Comparison of ENCODE assay signal across 8 mouse cellular contexts in genomic region chr7:139943674-139944281, GRCm38 (mm10). TPM values are rescaled to one million over a fixed set of nuclear protein-coding genes. Genes with fewer than 3 reads are reported as not detected.
DNase-seq lines count a peak whose midpoint lies in the region; ATAC-seq and TF ChIP-seq lines count a peak whose summit lies in the region.

Gene Utf1, plus strand, starts transcription at chr7:139943789.

- H3K36me3 ChIP-seq in liver, adult 2 months (ENCODE audit: control insufficient read depth, insufficient read depth, low read length) = no peaks in the 10 kb centered on the region
- H3K36me3 ChIP-seq in heart, embryonic 12.5 days = no peaks in the 10 kb centered on the region
- no peaks in the 10 kb centered on the region for H3K36me3 ChIP-seq in kidney, embryonic 16.5 days (ENCODE audit: insufficient read depth, low read length)
- no peaks in the 10 kb centered on the region for H3K36me3 ChIP-seq in stomach, postnatal 0 days (ENCODE audit: control insufficient read depth, insufficient read depth, low read length)

- H3K79me2 ChIP-seq in liver, adult 2 months (ENCODE audit: control insufficient read depth, insufficient read depth, low read length) = no peaks in the 10 kb centered on the region

- no peak for TF ChIP-seq POLR2A in liver, adult 2 months (IDR thresholded peaks at IDR 0.05; ENCODE audit: extremely low read depth, insufficient read depth, low read length)

- DNase-seq in liver, adult 2 months (ENCODE audit: extremely low read depth, low read depth, low spot score) = no peak
- DNase-seq in liver = no peak
- peak; percentile 52 for DNase-seq in adrenal gland, postnatal 25 days
- peak; percentile 26 for DNase-seq in stomach, postnatal 0 days (ENCODE audit: low spot score)
- no peak for DNase-seq in spleen, adult 12 weeks (ENCODE audit: low spot score)

- ATAC-seq in heart, embryonic 12.5 days (ENCODE audit: insufficient number of reproducible peaks, low FRiP score) = peak; percentile 51; the same call in 1 of the 2 replicates
- peak; percentile 71 for ATAC-seq in kidney, embryonic 16.5 days (ENCODE audit: low FRiP score, low TSS enrichment)
- peak; percentile 63 for ATAC-seq in megakaryocyte, adult 5-6 weeks (ENCODE audit: poor library complexity, severe bottlenecking)
- peak; percentile 65 for ATAC-seq in stomach, postnatal 0 days (ENCODE audit: low FRiP score, low TSS enrichment)

- H3K4me3 ChIP-seq in liver, adult 2 months (ENCODE audit: insufficient read depth, low read depth, low read length) = peak within 1 kb of the TSS; percentile 13; the same call in 1 of the 2 replicates
- peak within 1 kb of the TSS; percentile 41 for H3K4me3 ChIP-seq in heart, embryonic 12.5 days
- peak within 1 kb of the TSS; percentile 41 for H3K4me3 ChIP-seq in kidney, embryonic 16.5 days (ENCODE audit: low read length)
- H3K4me3 ChIP-seq in stomach, postnatal 0 days (ENCODE audit: low read depth, low read length) = peak within 1 kb of the TSS; percentile 37

- 4% methylated on average over 59 of the region's 59 CpGs for WGBS in liver, adult 2 months
- WGBS in heart, embryonic 12.5 days = under 1% methylated on average over 59 of the region's 59 CpGs
- WGBS in kidney, embryonic 16.5 days = under 1% methylated on average over 58 of the region's 59 CpGs
- WGBS in stomach, postnatal 0 days = under 1% methylated on average over 58 of the region's 59 CpGs

- H3K27ac ChIP-seq in liver, adult 2 months (replicated peaks; ENCODE audit: insufficient read depth, low read depth, low read length) = no peak within 1 kb of the TSS
- H3K27ac ChIP-seq in heart, embryonic 12.5 days (ENCODE audit: poor library complexity, severe bottlenecking) = no peak within 1 kb of the TSS
- no peak within 1 kb of the TSS for H3K27ac ChIP-seq in kidney, embryonic 16.5 days (ENCODE audit: low read length)
- H3K27ac ChIP-seq in stomach, postnatal 0 days (replicated peaks) = no peak within 1 kb of the TSS

- H3K4me1 ChIP-seq in liver, adult 2 months (ENCODE audit: control insufficient read depth, insufficient read depth, low read length) = no peaks in the 10 kb centered on the region
- H3K4me1 ChIP-seq in heart, embryonic 12.5 days (replicated peaks) = peaks cover 12% of the 10 kb centered on the region
- peaks cover 8% of the 10 kb centered on the region; the same call in 1 of the 2 replicates for H3K4me1 ChIP-seq in kidney, embryonic 16.5 days (ENCODE audit: insufficient read depth, low read length)
- H3K4me1 ChIP-seq in stomach, postnatal 0 days (replicated peaks; ENCODE audit: control insufficient read depth, insufficient read depth) = no peaks in the 10 kb centered on the region

- H3K9ac ChIP-seq in liver, adult 2 months (ENCODE audit: low read depth, low read length) = no peak within 1 kb of the TSS
- peak within 1 kb of the TSS; percentile 30; the same call in 1 of the 2 replicates for H3K9ac ChIP-seq in heart, embryonic 12.5 days
- H3K9ac ChIP-seq in kidney, embryonic 16.5 days (replicated peaks; ENCODE audit: low read length) = 0 out of 2 replicates have a peak within 1 kb of the TSS, but pooled peaks have one; percentile 17
- peak within 1 kb of the TSS; percentile 27; the same call in 1 of the 2 replicates for H3K9ac ChIP-seq in stomach, postnatal 0 days (ENCODE audit: low read length)

- H3K9me3 ChIP-seq in heart, embryonic 12.5 days (replicated peaks) = no peaks in the 10 kb centered on the region
- no peaks in the 10 kb centered on the region for H3K9me3 ChIP-seq in kidney, embryonic 16.5 days (ENCODE audit: low read length)
- no peaks in the 10 kb centered on the region for H3K9me3 ChIP-seq in stomach, postnatal 0 days (ENCODE audit: control insufficient read depth, low read length)

- no peak for TF ChIP-seq EP300 in stomach, postnatal 0 days (optimal IDR thresholded peaks at IDR 0.05)

- peak within 1 kb of the TSS; percentile 65 for H3K4me2 ChIP-seq in heart, embryonic 12.5 days
- peak within 1 kb of the TSS; percentile 52 for H3K4me2 ChIP-seq in kidney, embryonic 16.5 days (replicated peaks; ENCODE audit: low read depth, low read length)
- H3K4me2 ChIP-seq in stomach, postnatal 0 days (replicated peaks; ENCODE audit: low read depth) = peak within 1 kb of the TSS; percentile 52

- no peak for TF ChIP-seq CTCF in liver, adult 2 months (IDR thresholded peaks at IDR 0.05; ENCODE audit: low read depth, low read length)
- no peak for TF ChIP-seq CTCF in stomach, postnatal 0 days (IDR thresholded peaks at IDR 0.05; ENCODE audit: low read depth)

- peaks cover 12% of the 10 kb centered on the region for H3K27me3 ChIP-seq in liver, adult 2 months (ENCODE audit: control insufficient read depth, insufficient read depth, low read length)
- H3K27me3 ChIP-seq in heart, embryonic 12.5 days (replicated peaks) = peaks cover 97% of the 10 kb centered on the region
- H3K27me3 ChIP-seq in kidney, embryonic 16.5 days (ENCODE audit: insufficient read depth, low read length) = peaks cover 64% of the 10 kb centered on the region
- peaks cover 6% of the 10 kb centered on the region for H3K27me3 ChIP-seq in stomach, postnatal 0 days (ENCODE audit: control insufficient read depth, insufficient read depth, low read length)

RNA-seq across cellular contexts. Expression of gene Utf1, which starts in this region (rescaled TPM):
- total RNA-seq in liver, adult 2 months (2014; rRNA removed) = not detected in 2 replicates
- not detected in 2 replicates for polyA plus RNA-seq in liver, adult 2 months (2012; rRNA removed)
- total RNA-seq in adrenal gland, postnatal 25 days (2021) = not detected in 2 replicates
- not detected in 2 replicates for polyA plus RNA-seq in heart, embryonic 12.5 days (2016; fragmentation: Nextera tagmentation; extraction: Ambion mirVana)
- polyA plus RNA-seq in kidney, embryonic 16.5 days (2015; fragmentation: Nextera tagmentation; extraction: Ambion mirVana) = 0.21 TPM in 1 of 2 replicates, not detected in the other
- not detected in 2 replicates for total RNA-seq in megakaryocyte, adult 5-6 weeks (2015)
- total RNA-seq in megakaryocyte, adult 5-6 weeks (2017) = not detected in 2 replicates
- polyA plus RNA-seq in stomach, postnatal 0 days (2015; fragmentation: Nextera tagmentation; extraction: Ambion mirVana) = 0.13 TPM in 1 of 2 replicates, not detected in the other

Comparison
In these comparisons a context has a peak if more than half of its experiments do, and no peak if none do; other contexts are left out.
1. Peak in DNase-seq in adrenal gland, postnatal 25 days; RNA of the gene not detected or under 1 TPM.
2. Peak in ATAC-seq, H3K4me3 ChIP-seq, H3K9ac ChIP-seq and H3K4me2 ChIP-seq in heart, embryonic 12.5 days; RNA of the gene not detected or under 1 TPM.
3. Peak in ATAC-seq, H3K4me3 ChIP-seq, H3K9ac ChIP-seq and H3K4me2 ChIP-seq in kidney, embryonic 16.5 days; RNA of the gene not detected or under 1 TPM.
4. Peak in ATAC-seq in megakaryocyte, adult 5-6 weeks; RNA of the gene not detected or under 1 TPM.
5. Peak in DNase-seq, ATAC-seq, H3K4me3 ChIP-seq, H3K9ac ChIP-seq and H3K4me2 ChIP-seq in stomach, postnatal 0 days; RNA of the gene not detected or under 1 TPM.